Mouse (Mus musculus) liver, adult (tissue): ENCODE results near the gene Sfrp5.

ENCODE experiments used
- GATA4 ChIP-seq: IDR thresholded peaks from 2 replicates; pipeline ENCODE4 v1.6.1; 2014; ENCODE audit warnings: mild to moderate bottlenecking, low read length; ENCODE audit not compliant: insufficient replicate concordance

The Sfrp5 gene

DNA sequence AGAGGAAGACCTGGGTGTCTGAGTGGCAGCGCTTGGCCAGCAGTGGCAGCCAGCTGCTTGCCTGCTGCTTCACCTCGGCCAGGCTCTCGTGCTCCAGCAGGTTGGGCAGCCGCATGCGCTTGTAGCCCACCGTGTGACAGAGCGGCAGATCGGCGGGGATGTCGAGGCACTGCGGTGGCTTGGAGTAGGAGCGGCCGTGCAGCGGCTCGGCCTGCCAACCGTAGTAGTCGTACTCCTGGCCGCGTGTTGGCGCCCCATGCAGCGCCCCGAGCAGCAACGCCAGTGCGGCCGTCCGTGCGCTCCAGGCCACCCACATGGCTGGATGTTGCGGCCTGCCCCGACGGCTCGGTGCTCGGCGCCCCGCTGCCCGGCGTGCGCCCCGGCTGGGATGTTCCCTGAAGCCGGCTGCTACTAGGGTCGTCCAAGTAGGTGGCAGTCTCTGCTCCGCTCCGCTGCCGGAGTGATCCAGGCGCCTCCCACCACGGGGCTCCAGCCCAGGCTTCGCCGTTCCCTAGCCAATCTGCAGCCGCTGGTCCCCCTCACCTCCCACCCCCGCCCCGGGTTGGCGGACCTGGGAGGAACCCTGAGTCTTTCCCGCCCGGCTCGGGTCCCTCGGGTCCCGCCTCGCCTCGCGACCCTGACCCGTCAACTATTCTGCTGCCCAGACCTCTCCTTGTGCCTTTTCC, at the start of gene Sfrp5:
Sfrp5 (minus strand) TSS at position 557 of the 686 bp plus-strand sequence.
- TF ChIP-seq GATA4: no peak

DNA sequence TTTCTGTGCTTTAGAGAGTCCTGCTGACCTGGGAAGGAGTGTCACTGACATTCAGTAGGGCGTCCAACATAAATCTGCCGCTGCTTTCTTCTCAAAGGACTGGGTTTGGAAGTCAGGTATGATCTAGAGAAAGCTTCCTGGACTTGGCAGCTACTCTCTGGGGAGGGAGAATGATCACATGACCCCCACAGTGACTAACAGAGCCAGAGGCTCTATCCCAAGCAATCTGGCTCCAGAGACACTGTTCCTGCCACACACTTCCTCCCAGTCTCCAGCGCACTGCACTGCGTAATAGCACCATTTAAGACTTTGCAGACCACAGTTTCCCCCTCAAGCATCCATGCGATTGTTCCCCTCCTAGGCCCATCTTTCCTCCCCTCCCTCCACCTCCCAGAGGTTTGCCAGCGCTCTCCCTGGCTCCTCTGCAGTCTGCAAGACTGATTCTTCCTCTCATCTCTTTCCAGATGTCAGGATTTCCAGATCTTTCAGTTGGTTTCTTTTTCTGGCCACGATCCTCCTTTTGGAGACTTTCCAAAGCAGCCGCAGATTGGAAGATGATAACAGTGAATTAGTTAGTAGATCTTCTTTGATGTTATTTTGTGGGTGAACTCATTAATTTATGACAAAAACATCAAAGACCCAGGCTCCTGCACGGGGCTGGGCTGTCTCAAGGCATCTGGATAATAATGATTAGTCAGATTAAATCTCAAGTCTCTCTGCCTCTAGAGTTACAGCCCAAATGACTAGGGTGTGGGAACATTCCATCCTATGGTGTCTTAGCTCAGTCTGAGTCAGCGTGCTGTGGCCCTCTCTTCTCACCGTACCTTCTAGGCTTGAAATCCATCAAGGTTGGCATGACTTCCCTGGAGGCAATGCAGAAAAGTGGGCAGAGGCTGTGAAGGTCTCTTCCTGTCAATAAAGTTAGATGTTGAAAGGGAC, 48.2 kb upstream of the Sfrp5 start:
- no peak for TF ChIP-seq GATA4

DNA sequence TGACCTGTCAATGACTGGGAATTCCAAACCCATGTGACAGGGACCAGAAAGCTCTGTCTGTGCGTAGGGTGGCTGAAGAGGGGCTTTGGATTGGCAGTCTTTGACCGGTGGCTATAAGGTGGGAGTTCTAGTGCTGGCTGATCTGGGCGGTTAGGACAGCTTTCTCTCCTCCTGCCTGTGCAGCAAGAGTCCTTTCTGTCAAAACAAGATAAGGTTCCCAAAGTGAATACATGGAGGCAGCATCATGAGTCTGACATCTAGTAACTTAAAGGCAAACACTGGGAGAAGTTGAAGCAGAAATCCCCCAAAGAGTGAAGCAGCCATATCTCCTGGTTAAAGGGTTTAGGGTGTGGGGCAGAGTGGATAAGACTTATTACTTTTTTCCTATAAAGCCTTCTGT, 45.5 kb upstream of the Sfrp5 start, which contains the start of gene Golga7b:
Golga7b (plus strand) TSS at position 56 of the 400 bp plus-strand sequence.
- TF ChIP-seq GATA4: no peak

- TF ChIP-seq GATA4: no peak
Measured at GRCm38 (mm10) chr19:42246626-42247025, 44.6 kb upstream of the Sfrp5 start.

- no peak for TF ChIP-seq GATA4
Measured at GRCm38 (mm10) chr19:42243401-42243800, 41.3 kb upstream of the Sfrp5 start.

DNA sequence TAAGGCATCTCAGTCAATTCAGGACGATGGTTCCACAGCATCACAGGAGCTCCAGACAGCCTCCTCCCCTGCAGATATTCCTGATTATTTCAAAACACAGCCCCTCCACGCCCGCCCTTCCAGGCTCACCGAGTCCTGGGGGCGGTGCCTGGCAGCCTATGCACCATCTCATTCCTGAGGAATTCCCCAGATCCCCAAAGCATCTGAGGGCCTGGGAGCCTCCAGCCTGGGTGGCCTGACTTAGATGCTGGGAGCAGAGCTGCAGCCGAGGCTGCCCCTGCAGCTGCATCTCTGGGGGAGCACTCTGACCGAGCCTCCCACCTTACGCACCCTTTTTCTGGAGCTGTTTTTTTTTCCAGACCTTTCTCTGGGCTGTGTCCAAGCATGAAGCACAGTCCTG, 38.8 kb upstream of the Sfrp5 start:
- TF ChIP-seq GATA4: no peak

DNA sequence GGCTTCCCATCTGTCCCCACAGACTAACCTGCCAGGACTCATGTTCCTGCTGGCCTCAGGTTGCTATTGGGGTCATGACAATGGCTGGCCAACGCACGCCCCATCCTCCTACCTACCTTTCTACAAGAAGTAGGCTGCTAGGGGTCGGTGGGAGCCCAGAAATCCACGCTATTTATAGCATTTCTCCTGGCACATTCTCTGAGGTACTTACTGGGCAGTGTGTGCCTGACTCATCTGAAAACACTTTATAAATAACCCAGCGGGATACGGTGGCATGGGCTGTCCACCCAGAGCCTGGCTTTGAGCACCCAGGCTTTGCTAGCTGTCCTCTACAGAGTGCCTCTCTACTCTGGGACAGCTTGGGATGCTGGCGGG, 36.3 kb upstream of the Sfrp5 start:
- no peak for TF ChIP-seq GATA4

GRCm38 (mm10) chr19:42237602-42238340, 35.7 kb upstream of the Sfrp5 start:
- no peak for TF ChIP-seq GATA4

- no peak for TF ChIP-seq GATA4
Measured at GRCm38 (mm10) chr19:42230986-42231385, 28.9 kb upstream of the Sfrp5 start.

- TF ChIP-seq GATA4: no peak
Measured at GRCm38 (mm10) chr19:42230288-42230568, 28.2 kb upstream of the Sfrp5 start.

GRCm38 (mm10) chr19:42229499-42230287, 27.6 kb upstream of the Sfrp5 start:
- no peak for TF ChIP-seq GATA4

GRCm38 (mm10) chr19:42226451-42226850, 24.4 kb upstream of the Sfrp5 start:
- TF ChIP-seq GATA4: no peak

DNA sequence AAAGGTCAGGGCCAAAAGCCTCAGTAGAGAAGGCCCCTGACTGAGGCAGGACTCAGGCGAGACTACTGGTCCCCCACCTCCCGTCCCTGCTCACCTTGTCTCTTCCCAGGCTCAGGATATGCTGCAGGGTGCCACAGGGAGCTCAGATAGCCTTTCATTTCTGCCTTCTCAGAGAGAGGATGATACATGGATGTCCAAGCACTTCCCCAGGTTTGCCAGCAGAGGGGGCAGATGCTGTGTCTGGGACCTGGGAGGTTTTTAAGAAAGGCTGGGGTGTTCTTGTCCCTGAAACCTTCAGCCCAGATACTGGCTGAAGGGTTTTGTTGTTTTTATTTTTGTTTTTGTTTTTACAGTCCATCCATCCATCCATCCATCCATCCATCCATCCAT, 15.3 kb upstream of the Sfrp5 start:
- no peak for TF ChIP-seq GATA4

DNA sequence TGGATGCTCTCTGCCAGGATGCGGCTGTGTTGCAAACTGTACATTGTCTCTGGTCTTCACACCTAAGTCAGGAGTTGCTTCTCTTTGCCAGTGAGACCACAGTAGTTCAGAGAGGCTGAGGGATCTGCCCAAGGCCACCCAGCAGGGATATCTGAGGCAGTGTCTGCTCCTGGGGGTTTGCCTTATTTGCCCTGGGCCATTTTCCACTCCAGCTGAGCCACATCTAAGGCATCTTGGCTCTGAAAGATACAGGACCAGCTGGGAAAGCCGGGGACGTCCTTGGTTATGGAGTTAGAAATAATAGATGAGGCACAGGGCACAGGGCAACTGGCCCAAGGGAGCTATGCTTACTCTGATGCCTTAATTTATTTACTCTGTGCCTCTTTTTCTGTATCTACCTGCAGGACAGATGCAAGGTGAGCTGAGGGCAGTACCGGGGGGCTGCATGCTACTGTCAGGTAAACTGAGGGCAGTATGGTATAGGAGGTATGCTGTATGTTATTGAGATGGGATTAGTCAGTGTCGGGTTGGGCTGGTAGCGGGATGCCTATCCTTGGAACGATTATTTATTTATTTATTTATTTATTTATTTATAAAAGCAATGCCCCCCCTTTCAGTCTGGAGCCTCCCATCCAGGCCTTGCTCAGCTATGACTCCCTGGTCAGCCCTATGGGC, 14.8 kb upstream of the Sfrp5 start:
- no peak for TF ChIP-seq GATA4
